Mouse (Mus musculus) hematopoietic stem cell, adult 5-6 weeks (primary cell): ENCODE measurements around the gene Pigg. TPM values are rescaled to one million over a fixed set of nuclear protein-coding genes. Genes with fewer than 3 reads are reported as not detected.

Source experiments
- ATAC-seq, 2 experiments: fragments of 125-278 bp in 1 of 2; replicated peaks in 1 of 2; 2 replicates each; pipeline ENCODE4 v1.8.0; 2016 to 2017; ENCODE audit warnings: inconsistent platforms in 2 of 2, mild to moderate bottlenecking in 2 of 2, moderate number of reproducible peaks in 2 of 2, low read depth in 1 of 2, moderate TSS enrichment in 1 of 2; ENCODE audit not compliant: low FRiP score in 2 of 2, poor library complexity in 2 of 2, severe bottlenecking in 2 of 2, insufficient read depth in 1 of 2, low TSS enrichment in 1 of 2
- total RNA-seq: library from RNA; stranded (forward); fragments of 172-1452, 232-1000 nt; gene quantifications from 2 replicates; pipeline ENCODE4 v1.2.3, GENCODE M21; 2017

The Pigg gene
- total RNA-seq, 1 experiment from 2014 or later: 6.5 TPM

DNA sequence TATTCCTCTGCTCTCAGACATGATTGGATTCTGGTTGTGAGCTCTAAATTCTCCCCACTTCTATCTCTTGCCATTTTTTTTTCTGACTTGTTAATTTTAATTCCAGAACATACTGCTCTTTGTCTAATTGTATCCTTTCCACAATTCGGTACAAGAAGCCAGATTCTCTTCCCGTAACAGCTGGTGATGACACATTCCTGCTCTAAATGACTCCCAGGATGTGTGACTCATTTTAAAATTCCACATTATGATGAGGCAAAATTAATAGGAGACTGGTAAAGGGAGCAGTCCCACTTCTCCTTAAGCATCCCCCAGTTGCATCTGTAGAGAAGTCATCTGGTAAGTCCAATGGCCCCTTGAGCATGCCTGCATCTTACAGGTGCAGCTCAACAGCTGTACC lies 73.2 kb downstream of the Pigg start:
- ATAC-seq: no peak

DNA sequence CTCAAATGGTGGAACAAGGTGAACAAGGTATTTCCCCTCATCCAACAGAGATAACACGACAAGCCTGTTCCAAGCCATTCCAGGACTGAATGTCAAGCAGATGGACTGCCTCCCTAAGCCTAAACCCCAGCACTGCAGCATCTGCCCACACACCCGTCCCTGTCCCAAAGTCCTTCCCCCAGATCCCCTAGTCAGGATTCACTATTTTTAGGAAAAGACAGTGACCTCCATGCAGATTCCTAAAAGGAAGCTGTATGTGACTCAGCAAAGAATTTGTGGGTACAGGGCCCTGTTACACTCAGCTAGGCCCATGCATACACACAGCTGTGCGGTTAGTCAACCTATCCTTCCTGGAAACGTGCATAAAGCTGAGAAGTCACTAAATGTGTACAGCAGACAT lies 74.0 kb downstream of the Pigg start:
- ATAC-seq: no peak

- no peak for ATAC-seq
These were observed 75.8 kb downstream of the Pigg start, which contains the start of gene Pde6b for GRCm38 (mm10) chr5:108388201-108388600. Gene Pde6b, plus strand, starts transcription at chr5:108388391.

GRCm38 (mm10) chr5:108389744-108390143 lies 77.3 kb downstream of the Pigg start:
- no peak for ATAC-seq

Other genes with a start within 250 kb of the Pigg start
- 154 and 169 TPM in 2 replicates for gene Mtf2, start 246.9 kb upstream of the Pigg start, total RNA-seq
- gene Tmed5, start 180.0 kb upstream of the Pigg start, total RNA-seq: 101 and 106 TPM in 2 replicates
- 21.1 and 25.6 TPM in 2 replicates for gene Ccdc18, start 179.7 kb upstream of the Pigg start, total RNA-seq
- 48.9 and 54.9 TPM in 2 replicates for gene Dr1, start 43.7 kb upstream of the Pigg start, total RNA-seq
- 0.13 TPM in 1 of 2 replicates, not detected in the other for gene Gm42517, start 55.3 kb downstream of the Pigg start, total RNA-seq
- 0.30 TPM in 1 of 2 replicates, not detected in the other for gene Pde6b, start 75.8 kb downstream of the Pigg start, total RNA-seq
- gene Atp5k, start 121.8 kb downstream of the Pigg start, total RNA-seq: 109 and 213 TPM in 2 replicates
- gene Mfsd7a, start 136.3 kb downstream of the Pigg start, total RNA-seq: 0.30 and 0.81 TPM in 2 replicates
- gene Pcgf3, start 148.6 kb downstream of the Pigg start, total RNA-seq: 12.3 and 19.4 TPM in 2 replicates
- not detected in 2 replicates for gene Cplx1, start 237.4 kb downstream of the Pigg start, total RNA-seq